Mouse (Mus musculus): ENCODE data around the gene Cbr1.

DNA sequence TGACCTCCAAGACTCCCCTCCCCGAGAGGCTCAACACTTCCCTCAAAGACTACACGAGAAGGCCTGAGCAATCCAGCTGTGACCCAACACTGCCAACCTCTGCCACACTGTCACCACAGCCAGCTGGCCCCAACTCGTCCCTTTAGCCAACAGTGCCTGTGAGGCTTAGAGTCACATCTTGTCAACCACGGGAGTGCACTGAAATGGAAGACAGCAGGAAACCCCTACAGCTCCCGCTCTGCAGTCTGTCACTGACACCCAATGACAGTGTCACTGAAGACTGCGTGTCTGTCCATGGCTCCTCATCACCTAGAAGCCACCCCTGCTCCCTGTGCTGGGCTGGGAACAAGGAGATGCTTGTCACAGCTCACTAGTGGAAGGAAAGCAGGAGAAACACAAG, 24.5 kb upstream of the Cbr1 start:
- TF ChIP-seq CTCF (conservative IDR thresholded peaks at IDR 0.05; ENCODE audit: low read length) (no peak), NANOG (IDR thresholded peaks at IDR 0.05; ENCODE audit: borderline replicate concordance, low read length) (no peak), POU5F1 (IDR thresholded peaks at IDR 0.05; ENCODE audit: borderline replicate concordance, low read length) (no peak)
